Mouse (Mus musculus) myocyte (in vitro differentiated cells): ENCODE measurements around the gene Ndufc1. TPM values are rescaled to one million over a fixed set of nuclear protein-coding genes. Genes with fewer than 3 reads are reported as not detected.

Experiments
- H3K27me3 ChIP-seq: one replicate; pipeline ENCODE4 v1.6.1; 2011; ENCODE audit not compliant: control insufficient read depth, insufficient read depth, insufficient read length
- H3K36me3 ChIP-seq: one replicate; pipeline ENCODE4 v1.6.1; 2011; ENCODE audit not compliant: control insufficient read depth, insufficient read depth
- H3K4me2 ChIP-seq: one replicate; pipeline ENCODE4 v1.6.1; 2011; ENCODE audit warnings: low read depth, control low read depth
- H3K4me3 ChIP-seq: one replicate; pipeline ENCODE4 v1.5.1; 2011; ENCODE audit warnings: mild to moderate bottlenecking, control low read depth, moderate library complexity
- H3K79me2 ChIP-seq: one replicate; pipeline ENCODE4 v1.6.1; 2011; ENCODE audit not compliant: control insufficient read depth, insufficient read depth
- H3ac ChIP-seq: one replicate; pipeline ENCODE4 v1.6.1; 2011; ENCODE audit not compliant: control insufficient read depth, insufficient read length
- CEBPB ChIP-seq: IDR thresholded peaks from 2 replicates; pipeline ENCODE4 v1.6.1; 2011; ENCODE audit warnings: mild to moderate bottlenecking, moderate library complexity; ENCODE audit not compliant: poor library complexity, insufficient read depth, severe bottlenecking
- E2F4 ChIP-seq: IDR thresholded peaks from one replicate; pipeline ENCODE4 v1.6.1; 2011; ENCODE audit warnings: mild to moderate bottlenecking, control low read depth, moderate library complexity; ENCODE audit not compliant: insufficient read depth
- MAX ChIP-seq: IDR thresholded peaks from one replicate; pipeline ENCODE4 v1.6.1; 2011; ENCODE audit warnings: low read depth, mild to moderate bottlenecking, control low read depth
- MYOD1 ChIP-seq, 3 experiments: IDR thresholded peaks; one replicate each; pipeline ENCODE4 v1.6.1; 2011; ENCODE audit warnings: control low read depth in 2 of 3, low read depth in 2 of 3, mild to moderate bottlenecking in 2 of 3, moderate library complexity in 1 of 3; ENCODE audit not compliant: insufficient read length in 2 of 3, control insufficient read depth in 1 of 3
- MYOG ChIP-seq, 3 experiments: IDR thresholded peaks; one replicate each; pipeline ENCODE4 v1.6.1; 2011; ENCODE audit warnings: control low read depth in 2 of 3, low read depth in 2 of 3, mild to moderate bottlenecking in 2 of 3; ENCODE audit not compliant: insufficient read length in 2 of 3, control insufficient read depth in 1 of 3, insufficient read depth in 1 of 3
- POLR2A ChIP-seq: IDR thresholded peaks from one replicate; pipeline ENCODE4 v1.6.1; 2011; ENCODE audit warnings: low read depth, mild to moderate bottlenecking, control low read depth, moderate library complexity; ENCODE audit not compliant: insufficient read length
- POLR2AphosphoS2 ChIP-seq: IDR thresholded peaks from one replicate; pipeline ENCODE4 v1.6.1; 2011; ENCODE audit warnings: low read depth, control low read depth; ENCODE audit not compliant: insufficient read length
- REST ChIP-seq: IDR thresholded peaks from one replicate; pipeline ENCODE4 v1.6.1; 2011; ENCODE audit warnings: mild to moderate bottlenecking, control low read depth, moderate library complexity; ENCODE audit not compliant: insufficient read depth, insufficient read length
- SRF ChIP-seq: IDR thresholded peaks from one replicate; pipeline ENCODE4 v1.6.1; 2011; ENCODE audit warnings: low read depth; ENCODE audit not compliant: control insufficient read depth, insufficient read length
- TCF12 ChIP-seq: IDR thresholded peaks from one replicate; pipeline ENCODE4 v1.6.1; 2011; ENCODE audit warnings: mild to moderate bottlenecking, control low read depth; ENCODE audit not compliant: poor library complexity, insufficient read depth, severe bottlenecking
- TCF3 ChIP-seq: IDR thresholded peaks from one replicate; pipeline ENCODE4 v1.6.1; 2011; ENCODE audit warnings: low read depth, control low read depth; ENCODE audit not compliant: insufficient read length
- USF1 ChIP-seq: IDR thresholded peaks from one replicate; pipeline ENCODE4 v1.6.1; 2011; ENCODE audit warnings: low read depth, mild to moderate bottlenecking, control low read depth, moderate library complexity
- polyA plus RNA-seq: library from polyadenylated mRNA; unstranded; fragments of >200 nt; fragmentation: generic; extraction: Trizol; gene quantifications from one replicate; pipeline ENCODE4 v1.2.1, GENCODE M21; 2012; ENCODE audit warnings: missing spikeins

Gene Ndufc1
- polyA plus RNA-seq, 1 experiment = 584 TPM

- no peak overlapping the region for H3ac ChIP-seq
- no peak overlapping the region for H3K4me2 ChIP-seq
- TF ChIP-seq POLR2AphosphoS2 (no peak), TCF12 (no peak), REST (no peak), TCF3 (no peak), CEBPB (no peak), MYOD1 (IDR thresholded peaks at IDR 0.05; ENCODE audit: control insufficient read depth in 1 of 3, insufficient read length in 2 of 3, low read depth in 2 of 3) (no peak), MAX (no peak), SRF (no peak), USF1 (no peak), MYOG (IDR thresholded peaks at IDR 0.05; ENCODE audit: control insufficient read depth in 1 of 3, insufficient read depth in 1 of 3, insufficient read length in 2 of 3, low read depth in 2 of 3) (no peak), POLR2A (no peak), E2F4 (no peak)
- H3K36me3 ChIP-seq = no peaks in the 10 kb centered on the region
- no peaks in the 10 kb centered on the region for H3K27me3 ChIP-seq
- no peak overlapping the region for H3K4me3 ChIP-seq
- H3K79me2 ChIP-seq = no peaks in the 10 kb centered on the region
Observed at GRCm38 (mm10) chr3:51391095-51391494, 17.7 kb downstream of the Ndufc1 start.

GRCm38 (mm10) chr3:51388904-51389303 lies 19.9 kb downstream of the Ndufc1 start:
- Histone ChIP-seq H3K4me3 (no peak overlapping the region), H3K79me2 (no peaks in the 10 kb centered on the region), H3ac (no peak overlapping the region), H3K36me3 (no peaks in the 10 kb centered on the region), H3K4me2 (no peak overlapping the region), H3K27me3 (no peaks in the 10 kb centered on the region)
- TF ChIP-seq TCF12 = no peak
- no peak for TF ChIP-seq MAX
- no peak for TF ChIP-seq TCF3
- TF ChIP-seq POLR2AphosphoS2 = no peak
- TF ChIP-seq MYOD1 (IDR thresholded peaks at IDR 0.05; ENCODE audit: control insufficient read depth in 1 of 3, insufficient read length in 2 of 3, low read depth in 2 of 3) = no peak
- no peak for TF ChIP-seq E2F4

GRCm38 (mm10) chr3:51387868-51388381 lies 20.9 kb downstream of the Ndufc1 start:
- no peaks in the 10 kb centered on the region for H3K36me3 ChIP-seq
- H3K4me3 ChIP-seq = no peak overlapping the region
- H3K27me3 ChIP-seq = no peaks in the 10 kb centered on the region
- no peak overlapping the region for H3K4me2 ChIP-seq
- TF ChIP-seq TCF3 (no peak), E2F4 (no peak), REST (no peak), POLR2AphosphoS2 (no peak), MYOD1 (IDR thresholded peaks at IDR 0.05; ENCODE audit: control insufficient read depth in 1 of 3, insufficient read length in 2 of 3, low read depth in 2 of 3) (no peak), POLR2A (no peak), SRF (no peak), TCF12 (no peak), MYOG (IDR thresholded peaks at IDR 0.05; ENCODE audit: control insufficient read depth in 1 of 3, insufficient read depth in 1 of 3, insufficient read length in 2 of 3, low read depth in 2 of 3) (no peak), USF1 (no peak)
- no peaks in the 10 kb centered on the region for H3K79me2 ChIP-seq
- H3ac ChIP-seq = no peak overlapping the region

- Histone ChIP-seq H3ac (no peak overlapping the region), H3K27me3 (no peaks in the 10 kb centered on the region), H3K79me2 (no peaks in the 10 kb centered on the region), H3K4me2 (peak overlapping the region; percentile 27), H3K36me3 (no peaks in the 10 kb centered on the region), H3K4me3 (no peak overlapping the region)
- TF ChIP-seq REST (no peak), CEBPB (no peak), MYOG (IDR thresholded peaks at IDR 0.05; ENCODE audit: control insufficient read depth in 1 of 3, insufficient read depth in 1 of 3, insufficient read length in 2 of 3, low read depth in 2 of 3) (no peak), MAX (no peak), POLR2A (no peak), MYOD1 (IDR thresholded peaks at IDR 0.05; ENCODE audit: control insufficient read depth in 1 of 3, insufficient read length in 2 of 3, low read depth in 2 of 3) (no peak), USF1 (no peak), SRF (no peak), TCF12 (no peak), POLR2AphosphoS2 (no peak), TCF3 (no peak), E2F4 (no peak)
Observed at GRCm38 (mm10) chr3:51387134-51387451, 21.7 kb downstream of the Ndufc1 start.

GRCm38 (mm10) chr3:51386441-51387133 lies 22.2 kb downstream of the Ndufc1 start:
- H3K79me2 ChIP-seq = no peaks in the 10 kb centered on the region
- no peak for TF ChIP-seq REST
- peak in 2 of 3 experiments; percentile 21 to 32 for TF ChIP-seq MYOD1 (IDR thresholded peaks at IDR 0.05; ENCODE audit: control insufficient read depth in 1 of 3, insufficient read length in 2 of 3, low read depth in 2 of 3)
- H3K4me3 ChIP-seq = no peak overlapping the region
- no peaks in the 10 kb centered on the region for H3K27me3 ChIP-seq
- no peaks in the 10 kb centered on the region for H3K36me3 ChIP-seq
- no peak overlapping the region for H3ac ChIP-seq
- peak overlapping the region; percentile 27 for H3K4me2 ChIP-seq
